Mouse (Mus musculus) heart, embryonic 11.5 days (tissue): ENCODE measurements around the gene 5830473C10Rik. TPM values are rescaled to one million over a fixed set of nuclear protein-coding genes. Genes with fewer than 3 reads are reported as not detected.

Experiments used
- ATAC-seq: fragments of 200-750 bp; cut with Nextera tagmentation; replicated peaks from 2 replicates; pipeline ENCODE4 v1.8.0; 2017; ENCODE audit warnings: moderate library complexity; ENCODE audit not compliant: insufficient number of reproducible peaks, low FRiP score, low TSS enrichment
- H3K27ac ChIP-seq: fragments of 300-500 bp; sonication (generic); 2 replicates; pipeline ENCODE4 v1.5.1; 2014; ENCODE audit warnings: mild to moderate bottlenecking, low read depth, low read length
- H3K27me3 ChIP-seq: fragments of 300-500 bp; sonication (generic); 2 replicates; pipeline ENCODE4 v1.6.1; 2014; ENCODE audit warnings: mild to moderate bottlenecking, low read length, mixed read lengths; ENCODE audit not compliant: control insufficient read depth, insufficient read depth
- H3K36me3 ChIP-seq: fragments of 300-500 bp; sonication (generic); 2 replicates; pipeline ENCODE4 v1.6.1; 2014; ENCODE audit warnings: mild to moderate bottlenecking, low read length, moderate library complexity, mixed read lengths; ENCODE audit not compliant: control insufficient read depth, insufficient read depth
- H3K4me1 ChIP-seq: fragments of 300-500 bp; sonication (generic); 2 replicates; pipeline ENCODE4 v1.6.1; 2014; ENCODE audit warnings: low read length; ENCODE audit not compliant: control insufficient read depth, insufficient read depth
- H3K4me2 ChIP-seq: fragments of 300-500 bp; sonication (generic); 2 replicates; pipeline ENCODE4 v1.6.1; 2014; ENCODE audit warnings: mild to moderate bottlenecking, moderate library complexity
- H3K4me3 ChIP-seq: fragments of 300-500 bp; sonication (generic); 2 replicates; pipeline ENCODE4 v1.5.1; 2014; ENCODE audit warnings: low read depth, low read length
- H3K9ac ChIP-seq: fragments of 300-500 bp; sonication (generic); 2 replicates; pipeline ENCODE4 v1.6.1; 2014; ENCODE audit warnings: mild to moderate bottlenecking, low read depth, low read length, moderate library complexity
- H3K9me3 ChIP-seq: fragments of 300-500 bp; sonication (generic); replicated peaks from 2 replicates; pipeline ENCODE4 v1.6.1; 2016; ENCODE audit warnings: low read length; ENCODE audit not compliant: control insufficient read depth
- WGBS: fragments of 180-500 bp; shearing (Covaris S2); extraction: QIAGEN DNeasy Blood & Tissue Kit; methylation state at CpG from one replicate; pipeline ENCODE4 v1.1.7; 2014; ENCODE audit not compliant: insufficient replicate concordance; 5-methylcytosine and 5-hydroxymethylcytosine counted together
- polyA plus RNA-seq: library from polyadenylated mRNA; unstranded; fragments of >200 nt; fragmentation: Nextera tagmentation; extraction: Ambion mirVana; gene quantifications from 2 replicates; pipeline ENCODE4 v1.2.1, GENCODE M21; 2014

5830473C10Rik gene
- polyA plus RNA-seq, 1 experiment from 2014 or later: not detected

GRCm38 (mm10) chr5:90646398-90646797 is 85.5 kb downstream of the 5830473C10Rik start:
- H3K36me3 ChIP-seq: no peaks in the 10 kb centered on the region
- H3K27me3 ChIP-seq: no peaks in the 10 kb centered on the region
- 82% methylated on average over 5 of the region's 5 CpGs for WGBS
- no peak overlapping the region for H3K4me3 ChIP-seq
- no peak for ATAC-seq
- no peaks in the 10 kb centered on the region for H3K4me1 ChIP-seq
- H3K9me3 ChIP-seq: no peaks in the 10 kb centered on the region
- H3K9ac ChIP-seq: no peak overlapping the region
- no peak overlapping the region for H3K27ac ChIP-seq
- no peak overlapping the region for H3K4me2 ChIP-seq

Other genes starting within 250 kb of the 5830473C10Rik start
- 24.2 and 26.8 TPM in 2 replicates for gene Ankrd17, start 194.5 kb upstream of the 5830473C10Rik start, polyA plus RNA-seq
- 2.0 and 3.4 TPM in 2 replicates for gene Gm9958, start 193.9 kb upstream of the 5830473C10Rik start, polyA plus RNA-seq
- gene Alb, start 100.2 kb upstream of the 5830473C10Rik start, polyA plus RNA-seq: 3.2 and 18.6 TPM in 2 replicates
- gene Afp, start 70.4 kb upstream of the 5830473C10Rik start, polyA plus RNA-seq: 22.5 and 142 TPM in 2 replicates
- gene Afm, start 42.2 kb upstream of the 5830473C10Rik start, polyA plus RNA-seq: not detected in 2 replicates
- gene Rassf6, start 79.5 kb downstream of the 5830473C10Rik start, polyA plus RNA-seq: 0.29 and 0.49 TPM in 2 replicates
- 0.51 and 0.53 TPM in 2 replicates for gene Cxcl5, start 198.3 kb downstream of the 5830473C10Rik start, polyA plus RNA-seq
- 28.8 and 32.8 TPM in 2 replicates for gene Ppbp, start 207.4 kb downstream of the 5830473C10Rik start, polyA plus RNA-seq
- 115 and 125 TPM in 2 replicates for gene Pf4, start 211.3 kb downstream of the 5830473C10Rik start, polyA plus RNA-seq
- gene Cxcl3, start 225.0 kb downstream of the 5830473C10Rik start, polyA plus RNA-seq: not detected in 2 replicates
- gene Cxcl15, start 233.4 kb downstream of the 5830473C10Rik start, polyA plus RNA-seq: 0.39 and 0.73 TPM in 2 replicates